Mouse (Mus musculus) retina, embryonic 14.5 days (tissue): ENCODE results near the gene Ndel1.

Experiments used
- DNase-seq: peaks from one replicate; pipeline ENCODE4 v3.0.0-alpha.2; 2015; ENCODE audit warnings: low spot score

The Ndel1 gene

DNA sequence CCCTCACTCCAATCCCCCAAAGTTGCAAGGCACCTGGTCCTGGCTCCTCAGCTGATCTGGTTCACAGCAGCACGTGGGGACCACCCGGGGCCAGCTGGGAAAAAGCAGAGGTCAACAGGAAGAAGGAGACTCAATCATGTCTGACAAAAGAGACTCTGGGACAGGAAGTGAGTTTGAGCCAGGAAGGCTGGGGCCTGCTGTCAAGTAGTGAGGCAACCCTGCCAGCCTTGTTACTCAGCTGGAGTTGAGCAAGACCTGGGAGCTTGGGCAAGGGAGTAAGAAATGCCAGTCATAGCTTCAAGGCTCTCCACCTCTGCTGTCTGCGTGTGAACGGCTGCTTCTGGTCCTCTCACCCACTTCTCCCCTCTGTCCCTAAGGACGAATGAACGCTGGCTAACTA lies at the start of gene Ndel1:
Ndel1 (minus strand) TSS at position 111 of the 400 bp plus-strand sequence.
- DNase-seq = no peak

DNA sequence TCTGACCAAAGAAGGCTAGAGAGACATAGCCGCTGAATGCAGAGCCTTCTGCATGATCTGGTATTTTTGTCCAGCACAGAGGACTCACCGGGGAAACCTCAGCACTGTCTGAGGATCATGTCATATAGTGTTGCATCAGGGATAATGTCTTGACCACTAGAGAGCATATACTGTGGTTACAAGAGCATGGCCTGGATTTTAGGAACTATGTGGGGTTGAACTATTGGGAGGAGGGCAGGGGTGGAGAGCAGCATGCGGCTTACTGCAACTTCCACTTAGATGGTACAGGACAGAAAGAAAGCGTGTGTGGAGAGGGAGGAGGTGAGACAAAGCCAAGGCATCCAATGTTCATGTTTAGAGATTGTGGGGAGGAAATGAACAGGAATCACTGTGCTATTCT lies 42.9 kb upstream of the Ndel1 start:
- no peak for DNase-seq

DNA sequence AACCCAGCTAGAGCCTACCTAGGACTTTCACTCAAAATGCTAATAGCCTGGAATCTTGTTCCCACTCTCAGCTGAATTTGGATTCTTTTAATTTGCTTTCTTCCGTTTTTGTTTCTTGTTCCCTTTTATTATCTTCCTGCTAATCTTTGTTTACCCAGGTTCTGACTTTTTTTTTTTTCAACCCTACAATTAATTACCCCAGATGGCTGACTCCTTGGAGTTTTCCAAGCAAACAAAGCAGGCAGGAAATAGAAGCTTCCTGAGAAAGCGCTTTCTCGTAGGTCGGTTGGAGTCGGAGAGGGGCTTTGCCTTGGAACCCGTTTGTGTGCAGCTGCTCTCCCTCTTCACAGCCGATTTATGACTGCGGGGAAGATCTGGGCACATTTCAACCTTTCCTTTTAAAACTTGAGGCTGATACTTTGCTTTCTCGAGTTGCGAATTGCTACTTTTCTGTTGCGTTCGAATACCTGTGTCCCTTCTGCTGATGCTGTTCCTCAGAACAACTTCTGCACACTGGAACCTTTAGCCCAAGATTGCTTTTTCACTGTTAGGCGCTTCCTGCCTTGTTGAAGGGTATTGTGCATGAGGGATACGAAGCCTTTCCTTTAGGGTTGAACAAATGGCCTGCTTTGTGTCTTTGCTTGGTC lies 40.0 kb upstream of the Ndel1 start:
- DNase-seq = no peak

DNA sequence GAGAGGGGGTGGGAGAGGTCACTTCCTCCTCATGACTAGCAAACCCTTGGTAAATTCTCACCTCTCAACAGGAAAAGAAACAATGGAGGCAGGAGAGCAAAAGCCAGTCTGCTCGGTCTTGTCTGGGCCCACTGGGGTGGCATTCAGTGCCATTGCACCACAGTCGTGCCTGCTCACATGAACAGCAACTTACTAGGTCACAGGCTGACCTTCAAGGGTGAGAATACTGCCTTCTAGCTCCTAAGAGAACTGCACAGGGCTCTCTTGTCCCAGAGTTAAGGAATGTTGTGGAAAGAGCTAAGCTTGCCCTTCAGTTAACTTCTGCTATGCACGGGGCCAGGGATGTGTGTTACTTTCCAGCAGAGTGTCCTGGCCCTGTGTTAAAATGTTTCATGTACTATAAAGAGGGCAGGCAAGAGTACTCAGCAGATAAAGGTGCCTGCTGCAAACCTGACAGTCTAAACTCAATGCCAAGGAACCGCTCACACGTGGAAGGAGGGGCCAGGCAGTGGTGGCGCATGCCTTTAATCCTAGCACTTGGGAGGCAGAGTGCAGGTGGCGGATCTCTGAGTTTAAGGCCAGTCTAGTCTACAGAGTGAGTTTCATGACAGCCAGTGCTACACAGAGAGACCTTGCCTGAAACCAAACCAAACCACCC lies 37.3 kb upstream of the Ndel1 start:
- no peak for DNase-seq

DNA sequence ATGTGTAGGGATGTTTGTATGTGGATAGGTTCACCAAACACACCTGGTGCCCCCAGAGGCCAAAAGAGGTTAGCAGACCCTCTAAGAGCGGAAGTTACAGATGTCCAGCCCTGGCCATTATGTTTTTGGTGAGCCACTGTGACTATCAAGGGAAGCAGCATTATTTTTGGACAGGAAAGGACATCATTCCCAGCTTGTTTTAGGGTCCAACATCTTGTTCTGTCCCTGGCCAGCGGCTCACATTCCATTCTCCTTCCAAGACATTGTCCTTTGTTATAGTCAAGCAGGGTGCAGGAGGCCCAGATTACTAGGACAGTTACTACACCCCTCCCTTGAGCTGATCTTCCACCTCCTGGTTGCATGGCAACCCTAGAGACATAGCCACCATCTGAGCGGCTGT lies 35.6 kb upstream of the Ndel1 start:
- no peak for DNase-seq

DNA sequence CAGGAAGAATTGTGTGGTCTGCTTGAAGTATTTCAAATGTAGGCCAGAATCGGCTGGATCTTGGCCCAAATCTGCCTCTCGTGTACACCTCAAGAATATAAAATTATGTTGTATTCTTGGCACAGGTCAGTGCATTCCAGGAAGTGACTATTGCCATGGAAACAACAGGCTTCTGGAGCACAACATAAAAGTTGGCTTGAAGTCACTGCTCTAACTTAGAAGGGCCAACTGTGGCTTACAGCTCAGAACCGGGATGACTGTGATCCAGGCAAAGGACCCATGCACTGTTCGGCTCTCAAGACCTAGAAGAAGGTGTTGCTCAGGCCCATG lies 34.8 kb upstream of the Ndel1 start:
- no peak for DNase-seq

DNA sequence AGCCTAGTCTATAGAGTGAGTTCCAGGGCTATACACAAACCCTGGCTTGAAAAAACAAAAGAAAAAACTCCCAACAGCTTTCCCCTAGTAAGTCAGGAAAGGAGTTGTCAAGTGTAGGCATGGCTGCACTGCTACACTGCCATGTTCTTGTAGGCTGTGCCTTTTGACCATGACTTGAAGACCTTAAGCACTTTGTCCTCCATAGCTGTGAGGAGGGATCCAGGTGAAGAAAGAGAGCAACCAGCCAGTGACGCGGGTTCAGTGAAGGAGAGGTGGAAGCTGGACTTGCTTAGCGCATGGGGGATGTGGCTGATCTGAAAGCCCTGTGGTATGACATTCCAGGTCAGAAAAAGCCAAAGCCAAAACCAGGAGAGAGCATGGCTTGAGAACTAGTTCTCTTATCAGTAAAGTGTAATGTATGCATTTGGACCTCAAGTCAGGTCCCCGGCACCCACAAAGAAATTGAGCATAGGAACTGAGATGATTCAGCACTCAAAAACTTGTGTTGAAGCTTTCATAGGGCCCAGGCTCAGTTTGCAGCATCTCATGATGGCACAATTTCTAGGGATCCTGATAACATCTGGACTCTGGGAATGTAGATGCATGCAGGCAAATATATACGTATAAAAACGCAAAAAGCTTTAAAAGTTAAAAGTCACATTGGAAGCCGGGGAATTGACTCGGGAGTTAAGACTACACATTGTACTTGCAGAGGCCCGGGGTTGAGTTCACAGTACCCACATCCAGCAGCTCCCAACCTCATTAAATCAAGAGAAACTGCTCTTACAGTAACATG lies 34.2 kb upstream of the Ndel1 start:
- DNase-seq = no peak

DNA sequence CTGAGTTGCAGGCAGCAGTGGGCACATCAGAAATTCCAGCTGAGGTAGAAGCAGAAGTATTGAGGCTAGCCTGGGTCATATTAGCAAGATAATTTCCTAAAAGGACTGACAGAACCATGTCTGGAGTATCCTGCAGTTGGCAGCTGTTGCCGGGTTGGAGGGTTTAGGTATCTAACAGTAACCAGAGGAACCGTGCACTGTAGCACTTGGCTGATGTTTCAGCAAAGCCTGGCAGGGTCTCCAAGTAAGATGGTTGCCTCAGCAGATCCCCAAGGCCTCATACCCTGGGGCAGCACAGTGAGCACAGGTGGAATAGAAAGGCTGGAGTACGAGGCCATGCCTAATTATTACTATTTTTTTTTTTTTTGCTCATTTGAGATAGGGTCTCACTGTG lies 33.5 kb upstream of the Ndel1 start:
- no peak for DNase-seq

DNA sequence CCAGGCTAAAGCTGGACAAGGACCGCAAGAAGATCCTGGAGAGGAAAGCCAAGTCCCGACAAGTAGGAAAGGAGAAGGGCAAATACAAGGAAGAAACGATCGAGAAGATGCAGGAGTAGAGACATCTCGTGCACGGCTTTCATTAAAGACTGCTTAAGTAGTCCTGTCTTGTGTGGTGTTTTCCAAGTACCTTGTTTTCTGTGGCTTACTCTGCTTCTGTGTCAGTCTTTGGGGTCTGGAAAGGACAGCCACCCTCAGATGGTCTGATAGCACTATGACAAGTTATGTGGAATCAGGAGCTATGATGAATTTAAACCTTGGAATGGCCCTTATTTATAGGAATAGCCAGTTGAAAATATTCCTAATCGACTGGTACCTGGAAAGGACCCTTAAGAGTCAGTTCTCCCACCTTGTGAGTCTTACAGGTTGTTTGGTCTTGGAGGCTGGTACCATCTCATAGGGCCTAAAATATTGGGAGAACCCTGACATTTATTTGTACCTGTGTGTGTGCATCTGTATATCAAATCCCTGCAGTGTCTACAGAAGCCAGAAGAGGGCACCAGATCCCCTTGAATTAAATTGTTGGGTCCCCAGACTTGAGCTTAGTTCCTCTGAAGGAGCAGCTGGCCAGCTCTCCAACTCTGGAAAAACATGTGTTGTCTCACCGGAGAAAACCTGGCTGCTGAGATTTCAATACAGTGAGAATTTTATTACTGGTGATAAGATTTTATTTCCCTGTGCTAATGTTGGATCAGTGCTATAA lies 32.9 kb upstream of the Ndel1 start:
- peak; percentile 91 for DNase-seq

DNA sequence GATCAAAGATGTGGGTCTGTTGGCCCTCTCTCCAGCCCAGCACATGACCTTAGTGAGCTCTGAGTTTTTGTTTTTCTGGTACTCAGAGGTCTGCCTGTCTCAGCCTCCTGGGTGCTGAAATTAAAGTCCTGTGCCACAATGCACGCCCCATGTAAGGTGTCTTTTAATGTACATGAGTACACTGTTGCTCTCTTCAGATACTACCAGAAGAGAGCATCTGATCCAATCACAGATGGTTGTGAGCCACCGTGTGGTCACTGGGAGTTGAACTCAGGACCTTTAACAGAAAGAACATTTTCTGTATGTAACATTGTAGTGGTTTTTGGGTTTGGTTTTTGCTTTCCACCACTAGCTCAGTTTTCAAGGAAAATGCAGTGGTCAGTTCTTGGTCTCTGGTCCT lies 32.1 kb upstream of the Ndel1 start:
- DNase-seq = no peak

DNA sequence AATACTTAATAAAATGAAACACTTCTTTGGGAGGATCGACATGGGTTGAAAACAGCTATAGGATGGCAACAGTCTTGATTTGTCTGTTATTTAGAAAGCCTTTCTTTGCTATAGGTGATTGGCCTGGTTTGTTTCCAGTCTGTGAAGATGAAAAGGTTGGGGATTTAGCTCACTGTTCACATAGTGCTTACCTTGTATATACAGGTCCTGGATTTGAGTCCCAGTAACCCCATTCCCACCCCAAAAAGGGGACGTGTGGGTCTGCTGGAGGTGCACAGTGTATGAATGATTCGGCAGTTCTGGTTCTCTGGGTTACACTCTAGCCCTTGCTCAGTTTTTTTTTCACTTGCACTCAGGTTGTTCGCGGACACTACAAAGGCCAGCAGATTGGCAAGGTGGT lies 31.2 kb upstream of the Ndel1 start:
- no peak for DNase-seq

DNA sequence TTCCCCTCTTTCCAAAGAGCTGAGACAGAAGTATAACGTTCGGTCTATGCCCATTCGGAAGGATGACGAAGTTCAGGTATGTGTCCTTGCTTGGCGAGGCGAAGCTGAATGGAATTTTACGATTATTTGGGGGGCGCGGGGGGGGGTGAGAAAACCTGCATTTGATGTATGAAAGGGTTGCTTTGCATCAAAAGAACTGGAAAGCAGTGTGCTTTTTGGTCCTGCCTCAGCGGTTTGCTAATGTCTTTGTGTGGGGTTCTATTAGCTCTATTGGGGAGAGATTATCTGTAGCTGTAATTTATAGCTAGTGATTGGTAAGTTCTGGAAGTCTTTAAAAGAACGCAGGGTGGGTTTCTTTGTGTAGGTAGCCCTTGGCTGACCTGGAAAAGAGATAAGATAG lies 30.7 kb upstream of the Ndel1 start:
- no peak for DNase-seq

DNA sequence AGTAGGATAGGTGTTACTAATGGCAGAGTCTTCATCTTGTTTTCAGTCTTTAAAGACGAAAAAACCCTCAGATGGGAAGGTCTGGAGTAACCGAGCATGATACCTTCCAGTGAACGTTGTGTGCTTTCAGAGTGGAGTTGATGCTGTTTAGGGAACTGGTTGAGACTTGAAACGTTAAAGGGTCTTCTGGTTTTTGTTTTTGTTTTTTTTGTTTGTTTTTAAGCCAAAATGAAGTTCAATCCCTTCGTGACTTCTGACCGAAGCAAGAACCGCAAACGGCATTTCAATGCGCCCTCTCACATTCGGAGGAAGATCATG lies 30.3 kb upstream of the Ndel1 start:
- DNase-seq = no peak

DNA sequence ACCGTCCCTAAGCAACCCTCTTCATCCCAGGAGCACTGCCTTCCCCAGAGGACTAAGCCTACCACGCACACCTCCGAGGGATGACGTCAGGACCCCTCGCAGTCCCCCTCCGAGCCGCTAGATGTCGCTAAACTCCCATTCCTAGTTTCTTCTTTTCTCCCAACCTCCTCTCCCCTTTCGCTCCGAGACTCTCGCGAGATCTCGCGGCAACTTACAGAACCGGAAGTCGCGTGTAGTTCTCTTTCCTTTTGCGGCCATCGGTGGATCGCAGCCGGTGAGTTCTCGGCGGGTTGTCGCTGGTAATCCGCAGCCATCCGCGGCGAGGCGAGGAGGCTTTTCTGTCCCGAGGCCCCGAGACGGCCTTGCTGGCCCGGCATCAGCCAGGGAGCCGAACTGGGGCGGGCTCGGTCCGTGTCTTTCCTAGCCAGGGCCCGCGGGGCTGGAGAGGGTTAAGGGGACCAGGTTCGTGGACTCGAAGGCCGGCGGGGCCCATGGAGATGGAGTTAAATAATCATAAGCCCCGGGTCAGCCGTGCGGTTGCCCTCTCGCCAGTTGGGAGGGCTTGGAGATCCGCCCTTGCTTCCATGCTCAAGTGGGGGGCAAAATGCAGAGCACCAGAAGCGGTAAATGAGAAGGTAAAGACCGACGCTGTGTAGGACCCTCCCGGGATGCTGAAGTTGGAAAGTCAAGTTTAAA lies 29.8 kb upstream of the Ndel1 start, which contains the start of gene Rpl26:
Rpl26 (plus strand) TSS at position 233 of the 696 bp plus-strand sequence.
- peak; percentile 100 for DNase-seq

DNA sequence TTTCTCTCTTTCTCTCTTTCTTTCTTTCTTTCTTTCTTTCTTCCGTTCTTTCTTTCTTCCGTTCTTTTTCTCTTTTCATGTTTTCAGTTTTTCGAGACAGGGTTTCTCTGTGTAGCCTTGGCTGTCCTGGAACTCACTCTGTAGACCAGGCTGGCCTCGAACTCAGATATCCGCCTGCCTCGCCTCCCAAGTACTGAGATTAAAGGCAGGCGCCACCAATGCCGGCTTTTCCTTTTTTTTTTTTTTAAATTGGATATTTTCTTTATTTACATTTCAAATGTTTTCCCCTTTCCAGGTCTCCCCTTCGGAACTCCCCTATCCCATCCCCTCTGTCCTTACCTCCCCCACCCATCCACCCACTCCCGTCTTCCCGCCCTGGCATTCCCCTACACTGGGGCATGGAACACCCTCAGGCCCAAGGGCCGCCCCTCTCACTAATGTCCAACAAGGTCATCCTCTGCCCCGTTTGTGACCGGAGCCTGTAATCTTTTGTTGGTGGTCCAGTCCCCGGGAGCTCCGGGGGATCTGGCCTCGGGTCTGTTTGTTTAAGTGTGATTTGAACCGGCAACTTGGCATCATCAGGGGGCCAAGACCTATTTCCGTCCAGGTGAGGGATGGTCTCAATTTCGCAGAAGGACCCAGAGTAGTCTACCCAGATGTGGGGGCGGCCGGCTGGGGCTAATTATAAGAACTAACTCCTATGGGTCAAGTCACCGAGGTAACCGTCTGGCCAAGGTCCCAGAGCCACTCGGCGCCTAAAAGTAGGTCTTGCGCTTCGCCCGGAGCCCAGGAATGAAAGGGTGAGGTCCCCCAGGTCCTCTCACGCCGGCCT lies 29.1 kb upstream of the Ndel1 start:
- DNase-seq = no peak

DNA sequence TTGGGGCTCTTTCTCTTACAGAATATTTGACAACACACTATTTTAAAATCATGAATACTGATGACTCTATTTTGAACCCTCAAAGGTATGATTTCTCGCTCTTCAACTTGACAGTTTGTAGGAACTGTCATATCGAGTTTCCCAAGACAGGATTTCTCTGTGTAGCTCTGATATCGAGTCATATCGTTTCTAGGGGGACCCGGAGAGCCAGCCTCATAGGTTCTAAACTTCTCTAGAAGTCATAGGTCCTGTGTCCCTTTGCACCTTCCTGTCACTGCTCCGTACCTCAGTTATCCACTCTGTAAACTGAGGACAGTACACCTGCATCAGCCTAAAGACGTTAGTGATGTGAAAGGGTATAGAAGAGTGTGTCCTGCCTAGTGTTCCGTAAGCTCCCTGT lies 28.2 kb upstream of the Ndel1 start:
- DNase-seq = no peak

DNA sequence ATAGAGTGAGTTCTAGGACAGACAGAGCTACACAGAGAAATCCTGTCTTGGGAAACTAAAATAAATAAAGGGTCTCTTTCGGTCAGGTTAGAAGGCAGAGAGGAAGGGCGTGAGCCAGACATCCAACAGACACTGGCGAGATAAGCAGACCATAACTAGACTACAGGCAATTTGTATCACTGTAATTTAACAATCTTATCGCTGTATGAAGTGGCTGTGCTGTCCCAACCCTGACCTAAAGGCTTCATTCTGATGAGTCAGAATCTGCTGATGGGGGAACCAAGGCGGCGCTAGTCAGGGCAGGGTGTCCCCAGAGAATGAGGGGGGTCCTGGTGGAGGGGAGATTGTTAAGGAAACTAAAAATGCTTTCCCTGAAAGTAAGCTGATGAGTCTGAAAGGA lies 27.1 kb upstream of the Ndel1 start:
- no peak for DNase-seq

DNA sequence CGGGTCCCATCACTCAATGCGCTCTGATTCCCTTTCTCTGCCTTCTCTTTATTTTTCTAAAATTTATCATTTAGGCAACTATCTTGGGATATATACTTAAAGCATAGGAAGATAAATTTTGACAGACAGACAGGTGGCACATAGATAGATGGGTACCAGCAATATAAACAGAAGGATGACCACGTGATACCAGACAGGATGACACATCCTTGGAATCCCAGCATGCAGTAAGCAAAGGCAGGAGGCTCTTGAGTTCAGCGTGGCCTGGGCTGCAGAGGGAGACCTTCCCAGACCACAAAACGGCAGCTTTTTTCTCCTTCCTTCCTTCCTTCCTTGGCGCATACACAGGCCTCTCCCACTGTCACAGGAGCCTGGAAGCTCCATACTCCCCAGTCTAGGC lies 26.2 kb upstream of the Ndel1 start:
- no peak for DNase-seq

DNA sequence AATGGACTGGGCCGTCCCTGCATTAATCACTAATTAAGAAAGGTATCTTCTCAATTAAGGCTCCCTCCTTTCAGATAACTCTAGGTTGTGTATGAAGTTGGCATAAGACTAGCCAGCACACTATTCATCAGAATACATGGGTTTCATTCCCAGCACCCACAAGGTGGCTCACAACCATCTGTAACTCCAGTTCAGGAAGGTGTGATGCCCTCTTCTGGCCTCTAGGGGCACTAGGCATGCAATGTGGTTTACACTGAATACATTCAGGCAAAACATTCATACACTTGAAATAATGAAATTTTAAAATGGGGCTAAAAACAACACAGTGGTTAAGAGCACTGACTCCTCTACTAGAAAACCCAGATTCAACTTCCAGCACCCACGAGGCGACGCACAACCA lies 25.5 kb upstream of the Ndel1 start:
- DNase-seq = peak; percentile 58

DNA sequence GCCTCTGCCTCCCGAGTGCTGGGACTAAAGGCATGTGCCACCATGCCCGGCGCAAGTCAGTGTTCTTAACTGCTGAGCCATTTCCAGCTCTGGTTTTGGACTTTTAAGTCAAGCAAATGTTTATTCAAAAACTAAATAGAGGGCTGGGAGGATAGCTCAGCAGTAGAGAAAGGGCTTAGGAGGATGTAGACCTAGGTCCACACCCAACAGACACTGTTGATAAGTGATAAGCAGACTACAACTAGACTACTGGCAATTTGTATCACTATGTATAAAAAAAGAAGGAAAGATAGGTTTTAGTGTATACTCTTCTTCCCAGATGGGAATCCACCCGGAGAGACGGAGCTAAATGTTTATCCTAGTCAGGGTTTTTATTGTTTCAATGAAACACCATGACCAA lies 24.6 kb upstream of the Ndel1 start:
- no peak for DNase-seq

DNA sequence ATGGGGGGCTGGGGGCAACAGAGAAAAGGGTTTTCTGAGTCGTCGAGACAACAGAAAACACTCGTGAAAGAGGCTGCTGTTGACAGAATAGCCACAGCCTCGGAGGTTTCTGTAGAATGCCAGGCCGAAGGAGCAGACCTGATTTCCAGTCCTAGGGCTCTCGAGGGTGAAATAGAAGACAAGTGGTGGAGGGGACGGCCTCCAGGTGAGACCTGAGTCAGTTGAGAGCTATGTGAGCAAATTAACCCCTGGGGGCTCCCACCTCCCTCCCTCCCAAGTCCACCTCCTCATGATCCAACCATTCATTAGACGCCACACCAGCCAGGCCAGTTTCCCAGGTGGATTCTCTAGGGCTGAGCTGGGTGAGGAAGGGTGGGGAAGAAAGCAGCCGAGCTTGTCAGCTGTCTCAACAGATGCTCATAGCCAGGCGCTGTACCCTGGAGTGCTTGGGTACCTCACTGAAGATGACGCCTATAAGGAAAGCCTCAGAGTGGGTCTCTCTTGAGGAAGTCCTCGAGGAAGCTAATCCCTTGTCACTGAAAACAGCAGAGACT lies 22.3 kb upstream of the Ndel1 start:
- no peak for DNase-seq
